14 mouse cellular contexts compared by ENCODE assay signal in the genomic region with DNA sequence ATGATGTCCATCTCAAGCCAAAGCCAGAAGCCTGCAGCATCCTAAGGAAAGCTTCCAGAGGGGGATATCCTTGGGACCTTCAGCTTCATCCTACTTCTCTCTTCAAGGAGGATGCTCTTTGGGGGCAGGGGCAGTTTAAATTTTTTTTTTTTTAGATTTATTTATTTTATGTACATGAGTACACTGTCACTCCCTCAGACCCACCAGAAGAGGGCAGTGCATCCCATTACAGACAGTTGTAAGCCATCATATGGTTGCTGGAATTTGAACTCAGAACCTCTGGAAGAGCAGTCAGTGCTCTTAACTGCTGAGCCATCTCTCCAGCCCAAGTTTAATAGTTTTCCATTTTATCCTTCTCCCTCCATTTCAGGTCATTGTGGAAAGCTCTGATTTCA. TPM values are rescaled to one million over a fixed set of nuclear protein-coding genes. Genes with fewer than 3 reads are reported as not detected.
A peak's percentile ranks its signal among the peaks of the same experiment; 100 is the strongest.
DNase-seq lines count a peak whose midpoint lies in the region; ATAC-seq and TF ChIP-seq lines count a peak whose summit lies in the region.
"Had no signal": no experiment of that assay in that cellular context is flagged by ENCODE, and none has a peak within 500 bp of the region (broad histone marks: within the 10 kb centered on the region; RNA-seq: fewer than 3 reads in every experiment).

No protein-coding gene starts in this region.

- no peak for TF ChIP-seq POLR2A in small intestine, adult 2 months (IDR thresholded peaks at IDR 0.05; ENCODE audit: low read depth, low read length)

- H3K4me2 ChIP-seq in liver, embryonic 14.5 days (ENCODE audit: low read depth) = no peak overlapping the region
- H3K4me2 ChIP-seq: embryonic facial prominence, embryonic 15.5 days; forebrain, embryonic 12.5 days; heart, embryonic 15.5 days; hindbrain, embryonic 13.5 days; midbrain, embryonic 13.5 days had no signal

- no peaks in the 10 kb centered on the region for H3K27me3 ChIP-seq in liver, embryonic 14.5 days (ENCODE audit: control insufficient read depth, insufficient read depth, low read length)
- H3K27me3 ChIP-seq in small intestine, adult 2 months (ENCODE audit: control insufficient read depth, insufficient read depth, low read length) = no peaks in the 10 kb centered on the region
- H3K27me3 ChIP-seq: embryonic facial prominence, embryonic 15.5 days; forebrain, embryonic 12.5 days; heart, embryonic 15.5 days; hindbrain, embryonic 13.5 days had no signal

- TF ChIP-seq CTCF in liver, embryonic 14.5 days (IDR thresholded peaks at IDR 0.05; ENCODE audit: low read depth) = peak; percentile 27; the same call in 1 of the 2 replicates
- no peak for TF ChIP-seq CTCF in small intestine, adult 2 months (IDR thresholded peaks at IDR 0.05; ENCODE audit: extremely low read depth, insufficient read length, insufficient replicate concordance, low read depth, low read length)

- in situ Hi-C loops in ES-E14 (cut with MboI; ENCODE audit: low sequenced_read_pairs in 2 of 2, unreplicated experiment in 2 of 2) = no loop called here

- no peaks in the 10 kb centered on the region for H3K36me3 ChIP-seq in liver, embryonic 14.5 days (replicated peaks; ENCODE audit: control insufficient read depth, insufficient read depth, low read depth)
- H3K36me3 ChIP-seq in ES-E14 (ENCODE audit: control insufficient read depth, insufficient read depth, low read length, poor library complexity, severe bottlenecking) = no peaks in the 10 kb centered on the region
- no peaks in the 10 kb centered on the region for H3K36me3 ChIP-seq in small intestine, adult 2 months (ENCODE audit: control insufficient read depth, insufficient read depth, low read length)
- H3K36me3 ChIP-seq: embryonic facial prominence, embryonic 15.5 days; forebrain, embryonic 12.5 days; heart, embryonic 15.5 days; hindbrain, embryonic 13.5 days; midbrain, embryonic 13.5 days had no signal

- H3K9me3 ChIP-seq in liver, embryonic 14.5 days (ENCODE audit: control insufficient read depth, low read length) = no peaks in the 10 kb centered on the region
- no peaks in the 10 kb centered on the region for H3K9me3 ChIP-seq in ES-E14 (ENCODE audit: control insufficient read depth, insufficient read depth, low read depth, low read length)
- H3K9me3 ChIP-seq: embryonic facial prominence, embryonic 15.5 days; heart, embryonic 15.5 days; hindbrain, embryonic 13.5 days had no signal

- no peaks in the 10 kb centered on the region; a peak in 1 of 4 replicates for H3K4me1 ChIP-seq in liver, embryonic 14.5 days (replicated peaks; ENCODE audit: control insufficient read depth in 2 of 2, insufficient read depth in 2 of 2, low read length in 1 of 2)
- H3K4me1 ChIP-seq in ES-E14 (ENCODE audit: control insufficient read depth in 2 of 2, insufficient read depth in 2 of 2, low read length in 2 of 2, poor library complexity in 1 of 2) = peaks cover 0 to 2% of the 10 kb centered on the region in 2 experiments; a peak in 1 of 4 replicates
- H3K4me1 ChIP-seq in small intestine, adult 2 months (ENCODE audit: control insufficient read depth, insufficient read depth, insufficient read length, low read length) = peaks cover 3% of the 10 kb centered on the region
- H3K4me1 ChIP-seq: embryonic facial prominence, embryonic 15.5 days; forebrain, embryonic 12.5 days; heart, embryonic 15.5 days; hindbrain, embryonic 13.5 days; midbrain, embryonic 13.5 days had no signal

- TF ChIP-seq EP300 in liver, embryonic 14.5 days (IDR thresholded peaks at IDR 0.05; ENCODE audit: low read depth) = no peak

- no peak overlapping the region for H3K4me3 ChIP-seq in liver, embryonic 14.5 days (ENCODE audit: insufficient read depth in 1 of 2, low read depth in 2 of 2, low read length in 2 of 2)
- H3K4me3 ChIP-seq in ES-E14 (ENCODE audit: insufficient read depth in 1 of 2, low read depth in 1 of 2, low read length in 2 of 2, poor library complexity in 1 of 2, severe bottlenecking in 1 of 2) = no peak overlapping the region
- H3K4me3 ChIP-seq in small intestine, adult 2 months (ENCODE audit: low read depth, low read length) = no peak overlapping the region
- H3K4me3 ChIP-seq: embryonic facial prominence, embryonic 15.5 days; forebrain, embryonic 12.5 days; heart, embryonic 15.5 days; hindbrain, embryonic 13.5 days; midbrain, embryonic 13.5 days had no signal

- ATAC-seq in liver, embryonic 14.5 days (ENCODE audit: insufficient read depth) = no peak
- ATAC-seq: midbrain, embryonic 13.5 days had no signal

- H3K9ac ChIP-seq in liver, embryonic 14.5 days (replicated peaks) = no peak overlapping the region
- no peak overlapping the region for H3K9ac ChIP-seq in ES-E14 (ENCODE audit: insufficient read depth, low read depth, low read length, poor library complexity, severe bottlenecking)
- H3K9ac ChIP-seq: embryonic facial prominence, embryonic 15.5 days; forebrain, embryonic 12.5 days; heart, embryonic 15.5 days; hindbrain, embryonic 13.5 days; midbrain, embryonic 13.5 days had no signal

- H3K27ac ChIP-seq in liver, embryonic 14.5 days = no peak overlapping the region
- no peak overlapping the region; the same call in 1 of the 2 replicates for H3K27ac ChIP-seq in ES-E14 (ENCODE audit: insufficient read depth, low read depth, low read length, poor library complexity, severe bottlenecking)
- H3K27ac ChIP-seq in small intestine, adult 2 months (ENCODE audit: insufficient read depth, low read depth, low read length) = 0 out of 2 replicates have a peak overlapping the region, but pooled peaks have one; percentile 20
- H3K27ac ChIP-seq: embryonic facial prominence, embryonic 15.5 days; forebrain, embryonic 12.5 days; heart, embryonic 15.5 days; hindbrain, embryonic 13.5 days; midbrain, embryonic 13.5 days had no signal

- no peak for DNase-seq in liver, embryonic 14.5 days (ENCODE audit: low read depth in 3 of 3, low spot score in 3 of 3)
- no peak for DNase-seq in liver
- DNase-seq in CD4-positive helper T cell, adult 2 months (ENCODE audit: low read depth, low spot score) = peak; percentile 19
- no peak for DNase-seq in ES-E14 (ENCODE audit: low read depth, low spot score)
- no peak for DNase-seq in right cerebral cortex, postnatal 10 days (ENCODE audit: low spot score in 2 of 2)
- DNase-seq in cerebellum, adult 9-11 months = no peak
- DNase-seq: adrenal gland, adult 8-10 months; cerebellum, adult 8-10 months had no signal

TF ChIP-seq in ES-E14, 5 proteins besides CTCF, POLR2A, EP300 and RAD21:
- TF ChIP-seq ZC3H11A (IDR thresholded peaks at IDR 0.05; ENCODE audit: borderline replicate concordance, low read depth, low read length) (no peak), ZNF384 (IDR thresholded peaks at IDR 0.05; ENCODE audit: low read depth, low read length) (peak; percentile 66)

RNA-seq across cellular contexts. Expression of gene Lrrc59, which starts 8.1 kb away (rescaled TPM):
- polyA plus RNA-seq in liver, embryonic 14.5 days (2012; rRNA removed) = 36.3 and 52.7 TPM in 2 replicates
- polyA plus RNA-seq in liver, embryonic 14.5 days (2014; fragmentation: Nextera tagmentation; extraction: Ambion mirVana) = 66.4 and 73.4 TPM in 2 replicates
- 215 and 282 TPM in 2 replicates for total RNA-seq in ES-E14 (2012; rRNA removed)
- polyA plus RNA-seq in small intestine, adult 2 months (2012; rRNA removed) = 88.1 and 169 TPM in 2 replicates

RNA-seq across cellular contexts. Expression of gene Acsf2, which starts 19.8 kb away (rescaled TPM):
- 3.2 and 3.9 TPM in 2 replicates for polyA plus RNA-seq in liver, embryonic 14.5 days (2012; rRNA removed)
- polyA plus RNA-seq in liver, embryonic 14.5 days (2014; fragmentation: Nextera tagmentation; extraction: Ambion mirVana) = 1.3 and 1.4 TPM in 2 replicates
- 5.9 and 7.4 TPM in 2 replicates for total RNA-seq in ES-E14 (2012; rRNA removed)
- polyA plus RNA-seq in small intestine, adult 2 months (2012; rRNA removed) = 21.1 and 50.5 TPM in 2 replicates

RNA-seq across cellular contexts. Expression of gene Mrpl27, which starts 32.1 kb away (rescaled TPM):
- polyA plus RNA-seq in liver, embryonic 14.5 days (2012; rRNA removed) = 45.0 and 61.3 TPM in 2 replicates
- polyA plus RNA-seq in liver, embryonic 14.5 days (2014; fragmentation: Nextera tagmentation; extraction: Ambion mirVana) = 56.8 and 58.6 TPM in 2 replicates
- total RNA-seq in ES-E14 (2012; rRNA removed) = 37.2 and 56.3 TPM in 2 replicates
- polyA plus RNA-seq in small intestine, adult 2 months (2012; rRNA removed) = 25.8 and 45.7 TPM in 2 replicates

RNA-seq across cellular contexts. Expression of gene Eme1, which starts 32.3 kb away (rescaled TPM):
- 12.8 and 15.4 TPM in 2 replicates for polyA plus RNA-seq in liver, embryonic 14.5 days (2012; rRNA removed)
- 13.0 and 15.7 TPM in 2 replicates for polyA plus RNA-seq in liver, embryonic 14.5 days (2014; fragmentation: Nextera tagmentation; extraction: Ambion mirVana)
- 46.1 and 57.3 TPM in 2 replicates for total RNA-seq in ES-E14 (2012; rRNA removed)
- 0.85 and 2.8 TPM in 2 replicates for polyA plus RNA-seq in small intestine, adult 2 months (2012; rRNA removed)

RNA-seq across cellular contexts. Expression of gene Xylt2, which starts 55.9 kb away (rescaled TPM):
- polyA plus RNA-seq in liver, embryonic 14.5 days (2012; rRNA removed) = 2.8 and 3.6 TPM in 2 replicates
- 1.8 and 2.7 TPM in 2 replicates for polyA plus RNA-seq in liver, embryonic 14.5 days (2014; fragmentation: Nextera tagmentation; extraction: Ambion mirVana)
- total RNA-seq in ES-E14 (2012; rRNA removed) = 58.0 and 91.2 TPM in 2 replicates
- polyA plus RNA-seq in small intestine, adult 2 months (2012; rRNA removed) = 12.2 and 27.0 TPM in 2 replicates
